Mouse (Mus musculus): ENCODE results near the gene 3110082I17Rik.
"Not testable (repeated sequence)": the region's sequence is repeated elsewhere in the genome, so short reads cannot be mapped to it uniquely, and the experiment has no call there.

The 3110082I17Rik gene

GRCm38 (mm10) chr5:139394399-139394798, 65.9 kb downstream of the 3110082I17Rik start:
- DNase-seq (ENCODE audit: low read depth): no peak

GRCm38 (mm10) chr5:139393197-139393588, 67.1 kb downstream of the 3110082I17Rik start:
- no peak for DNase-seq (ENCODE audit: low read depth)

- DNase-seq (ENCODE audit: low read depth): no peak
Measured at GRCm38 (mm10) chr5:139392219-139393196, 67.8 kb downstream of the 3110082I17Rik start.

GRCm38 (mm10) chr5:139391309-139391990, 68.9 kb downstream of the 3110082I17Rik start:
- DNase-seq (ENCODE audit: low read depth): no peak

GRCm38 (mm10) chr5:139390324-139391119, 69.8 kb downstream of the 3110082I17Rik start:
- DNase-seq (ENCODE audit: low read depth): not testable (repeated sequence)

GRCm38 (mm10) chr5:139389676-139390061, 70.7 kb downstream of the 3110082I17Rik start:
- DNase-seq (ENCODE audit: low read depth): no peak

GRCm38 (mm10) chr5:139388694-139389675, 71.3 kb downstream of the 3110082I17Rik start:
- DNase-seq (ENCODE audit: low read depth): no peak

GRCm38 (mm10) chr5:139388195-139388570, 72.1 kb downstream of the 3110082I17Rik start:
- no peak for DNase-seq (ENCODE audit: low read depth)

GRCm38 (mm10) chr5:139387329-139388194, 72.8 kb downstream of the 3110082I17Rik start:
- DNase-seq (ENCODE audit: low read depth): peak; percentile 41

GRCm38 (mm10) chr5:139386047-139386446, 74.3 kb downstream of the 3110082I17Rik start:
- DNase-seq (ENCODE audit: low read depth): no peak

- no peak for DNase-seq (ENCODE audit: low read depth)
Measured at GRCm38 (mm10) chr5:139384531-139384930, 75.8 kb downstream of the 3110082I17Rik start.

GRCm38 (mm10) chr5:139383234-139383633, 77.1 kb downstream of the 3110082I17Rik start:
- no peak for DNase-seq (ENCODE audit: low read depth)

- peak; percentile 95 for DNase-seq (ENCODE audit: low read depth)
Measured at GRCm38 (mm10) chr5:139382760-139383159, 77.6 kb downstream of the 3110082I17Rik start.

GRCm38 (mm10) chr5:139381586-139382513, 78.5 kb downstream of the 3110082I17Rik start:
- DNase-seq (ENCODE audit: low read depth): peak; percentile 88

GRCm38 (mm10) chr5:139380385-139381248, 79.7 kb downstream of the 3110082I17Rik start:
- DNase-seq (ENCODE audit: low read depth): peak; percentile 96

- no peak for DNase-seq (ENCODE audit: low read depth)
Measured at GRCm38 (mm10) chr5:139379771-139380384, 80.4 kb downstream of the 3110082I17Rik start.

GRCm38 (mm10) chr5:139378986-139379629, 81.2 kb downstream of the 3110082I17Rik start:
- DNase-seq (ENCODE audit: low read depth): peak; percentile 53

All from 416B (cell line).